ENCODE assay signal across 7 mouse cellular contexts in the genomic region with DNA sequence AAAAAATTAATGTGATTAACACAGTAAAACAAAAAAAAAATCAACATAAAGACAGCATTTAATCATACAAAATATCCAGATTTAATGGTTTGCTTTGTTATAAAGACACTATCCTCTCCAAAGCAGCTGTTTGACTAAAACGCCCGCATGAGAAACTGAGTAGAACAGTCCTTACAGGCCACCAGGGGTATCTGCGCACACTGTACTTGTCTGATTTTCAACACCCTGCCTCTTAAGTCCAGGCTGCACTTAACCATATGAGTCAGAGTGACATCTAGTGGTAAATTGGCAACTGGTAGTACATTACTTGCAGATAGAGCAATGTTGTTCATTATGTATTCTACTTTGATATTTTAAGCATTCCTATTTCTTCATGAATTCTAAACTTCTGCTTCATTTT.
A peak's percentile ranks its signal among the peaks of the same experiment; 100 is the strongest.
DNase-seq lines count a peak whose midpoint lies in the region; ATAC-seq and TF ChIP-seq lines count a peak whose summit lies in the region.

No protein-coding gene starts in this region.

- no peak for ATAC-seq in intestine, postnatal 0 days
- ATAC-seq in stomach, postnatal 0 days (ENCODE audit: low FRiP score, low TSS enrichment) = peak; percentile 74

- TF ChIP-seq EP300 in stomach, postnatal 0 days (optimal IDR thresholded peaks at IDR 0.05) = no peak

- no peaks in the 10 kb centered on the region for H3K36me3 ChIP-seq in intestine, postnatal 0 days (ENCODE audit: control insufficient read depth, insufficient read depth)
- H3K36me3 ChIP-seq in stomach, postnatal 0 days (ENCODE audit: control insufficient read depth, insufficient read depth, low read length) = no peaks in the 10 kb centered on the region

- H3K9ac ChIP-seq in intestine, postnatal 0 days (ENCODE audit: low read depth, low read length) = no peak overlapping the region
- no peak overlapping the region for H3K9ac ChIP-seq in stomach, postnatal 0 days (ENCODE audit: low read length)

- peak; percentile 42 to 54 for DNase-seq in spleen, postnatal 36 days (ENCODE audit: low spot score in 2 of 2)
- DNase-seq in spleen, postnatal 4 days (ENCODE audit: low spot score in 2 of 2) = no peak
- DNase-seq in brain, adult 2 months (ENCODE audit: low read depth, low spot score) = peak; percentile 94
- peak; percentile 2 for DNase-seq in fat pad, adult 2 months (ENCODE audit: extremely low read depth, low read depth, low spot score)
- DNase-seq in lung, postnatal 36 days = peak; percentile 77
- peak; percentile 16 for DNase-seq in stomach, postnatal 0 days (ENCODE audit: low spot score)

- 23% methylated on average over 3 of the region's 3 CpGs for WGBS in intestine, postnatal 0 days
- 24% methylated on average over 3 of the region's 3 CpGs for WGBS in stomach, postnatal 0 days

- H3K4me3 ChIP-seq in intestine, postnatal 0 days (ENCODE audit: low read depth, low read length) = no peak overlapping the region
- H3K4me3 ChIP-seq in stomach, postnatal 0 days (ENCODE audit: low read depth, low read length) = no peak overlapping the region

- H3K27me3 ChIP-seq in intestine, postnatal 0 days (replicated peaks; ENCODE audit: control insufficient read depth, insufficient read depth, low read length) = no peaks in the 10 kb centered on the region
- no peaks in the 10 kb centered on the region for H3K27me3 ChIP-seq in stomach, postnatal 0 days (ENCODE audit: control insufficient read depth, insufficient read depth, low read length)

- no peaks in the 10 kb centered on the region for H3K4me1 ChIP-seq in intestine, postnatal 0 days (replicated peaks; ENCODE audit: control insufficient read depth, insufficient read depth, low read length)
- H3K4me1 ChIP-seq in stomach, postnatal 0 days (replicated peaks; ENCODE audit: control insufficient read depth, insufficient read depth) = no peaks in the 10 kb centered on the region

- TF ChIP-seq CTCF in intestine, postnatal 0 days (IDR thresholded peaks at IDR 0.05; ENCODE audit: low read depth) = peak; percentile 88
- TF ChIP-seq CTCF in stomach, postnatal 0 days (IDR thresholded peaks at IDR 0.05; ENCODE audit: low read depth) = peak; percentile 91

- H3K4me2 ChIP-seq in intestine, postnatal 0 days (replicated peaks; ENCODE audit: low read depth) = no peak overlapping the region
- H3K4me2 ChIP-seq in stomach, postnatal 0 days (replicated peaks; ENCODE audit: low read depth) = no peak overlapping the region

- no peak overlapping the region for H3K27ac ChIP-seq in intestine, postnatal 0 days (ENCODE audit: low read depth, low read length)
- no peak overlapping the region for H3K27ac ChIP-seq in stomach, postnatal 0 days (replicated peaks)

- H3K9me3 ChIP-seq in intestine, postnatal 0 days (ENCODE audit: control insufficient read depth) = no peaks in the 10 kb centered on the region
- no peaks in the 10 kb centered on the region for H3K9me3 ChIP-seq in stomach, postnatal 0 days (ENCODE audit: control insufficient read depth, low read length)

Comparison
In these comparisons a context has a peak if more than half of its experiments do, and no peak if none do; other contexts are left out.
1. DNase-seq: peak in spleen, postnatal 36 days (2 of 2), brain, adult 2 months (single experiment), fat pad, adult 2 months (single experiment), lung, postnatal 36 days (single experiment) and stomach, postnatal 0 days (single experiment); none in spleen, postnatal 4 days (0 of 2).